Mouse (Mus musculus) naive thymus-derived CD4-positive, alpha-beta T cell, adult 2 months (primary cell): ENCODE results near the gene Smim17.
"Not testable (repeated sequence)": the region's sequence is repeated elsewhere in the genome, so short reads cannot be mapped to it uniquely, and the experiment has no call there.

ENCODE experiments used
- DNase-seq: peaks from one replicate; pipeline ENCODE4 v3.0.0-alpha.2; 2011; ENCODE audit warnings: low read depth

The Smim17 gene

DNA sequence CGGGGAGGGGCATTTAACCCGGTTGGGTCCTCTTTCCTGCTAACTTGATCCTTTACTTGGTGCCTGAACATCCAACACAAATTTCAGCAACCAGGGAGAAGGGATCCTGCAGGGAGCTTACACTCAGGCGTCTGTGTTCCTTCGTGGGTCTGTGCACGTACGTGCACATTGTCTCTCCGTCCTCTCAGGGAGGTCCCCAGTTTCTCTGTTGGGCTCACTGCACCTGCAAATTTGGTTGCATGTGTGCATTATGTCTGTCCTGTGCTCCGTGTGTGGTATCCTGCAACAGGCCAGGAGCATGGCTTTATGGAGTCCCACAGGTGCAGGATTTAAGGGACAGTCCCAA lies 16.9 kb downstream of the Smim17 start:
- no peak for DNase-seq

DNA sequence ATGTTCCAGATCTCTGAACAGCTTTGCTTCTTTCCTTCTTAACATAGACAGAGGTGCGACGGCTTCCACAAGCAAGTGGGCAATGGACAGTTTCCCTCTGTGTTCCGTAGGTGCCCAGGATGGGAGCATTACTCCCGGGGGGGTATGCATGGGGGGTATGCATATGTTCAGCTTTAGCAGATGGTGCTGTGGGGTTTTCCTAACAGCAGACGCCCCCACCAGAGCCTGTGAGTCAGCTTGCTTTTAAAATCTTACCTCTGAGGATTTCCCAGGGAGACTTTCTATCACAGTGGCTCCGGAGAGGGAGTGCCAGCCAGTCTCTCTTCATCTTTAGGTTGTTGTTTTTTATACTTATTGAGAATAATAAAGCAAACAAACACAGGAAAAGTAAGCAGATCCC lies 21.4 kb downstream of the Smim17 start:
- DNase-seq: no peak

DNA sequence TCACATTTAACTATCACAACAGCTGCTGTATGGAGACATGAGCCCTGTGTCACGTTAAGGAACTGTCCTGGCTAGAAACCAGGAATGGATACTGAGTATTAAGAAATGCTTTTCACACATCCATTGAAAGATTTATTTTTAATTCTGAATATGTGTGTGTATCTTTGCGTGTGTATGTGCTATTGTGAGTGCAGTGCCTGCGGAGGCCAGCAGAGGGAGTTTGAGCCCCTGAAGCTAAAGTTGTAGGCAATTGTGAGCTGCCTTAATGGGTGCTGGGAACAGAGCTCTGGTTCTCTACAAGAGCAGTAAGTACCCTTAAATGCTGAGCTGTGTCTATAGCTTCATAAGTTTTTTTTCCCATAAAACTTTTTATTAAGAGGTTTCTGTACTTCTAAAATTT lies 30.9 kb downstream of the Smim17 start:
- DNase-seq: no peak

DNA sequence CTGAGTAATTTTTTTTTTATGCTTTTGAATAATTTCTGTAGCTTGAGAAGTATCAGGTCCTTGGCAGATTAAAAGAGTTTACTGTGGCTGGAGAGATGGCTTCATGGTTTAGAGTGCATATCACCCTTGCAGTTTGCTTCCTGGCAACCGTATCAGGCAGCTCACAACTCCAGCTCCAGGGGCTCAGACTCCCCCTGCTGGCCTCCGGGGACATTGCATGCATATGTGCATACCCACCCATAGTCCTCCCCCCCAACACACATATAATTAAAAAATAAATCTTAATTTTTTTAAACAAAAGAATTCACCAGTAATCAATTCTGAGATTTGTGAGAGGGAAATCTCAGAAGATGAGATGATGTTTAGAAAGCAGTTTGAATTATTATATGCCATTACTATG lies 31.8 kb downstream of the Smim17 start:
- peak; percentile 59 for DNase-seq

DNA sequence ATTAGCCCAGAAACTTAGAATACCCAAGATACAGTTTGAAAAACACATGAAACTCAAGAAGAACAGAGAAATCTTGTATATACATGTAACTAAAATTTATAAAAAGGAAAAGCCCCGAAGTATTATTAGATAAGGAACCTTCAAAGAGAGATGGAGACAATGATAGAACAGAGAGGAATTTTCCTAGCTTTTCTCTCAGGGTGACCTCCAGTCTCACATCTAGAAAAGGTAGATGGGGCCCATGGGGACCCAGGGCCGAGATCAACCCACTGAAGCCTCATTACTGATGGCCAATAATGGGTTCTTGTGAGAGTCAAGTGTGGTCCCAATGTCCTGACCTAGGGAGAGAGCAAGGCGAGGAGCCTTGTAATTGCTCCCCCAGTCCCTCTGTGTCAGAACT lies 39.9 kb downstream of the Smim17 start, which contains the start of gene Olfr1344:
Gene Olfr1344 (plus strand): TSS at position 301 of the 400 bp plus-strand sequence.
- no peak for DNase-seq

DNA sequence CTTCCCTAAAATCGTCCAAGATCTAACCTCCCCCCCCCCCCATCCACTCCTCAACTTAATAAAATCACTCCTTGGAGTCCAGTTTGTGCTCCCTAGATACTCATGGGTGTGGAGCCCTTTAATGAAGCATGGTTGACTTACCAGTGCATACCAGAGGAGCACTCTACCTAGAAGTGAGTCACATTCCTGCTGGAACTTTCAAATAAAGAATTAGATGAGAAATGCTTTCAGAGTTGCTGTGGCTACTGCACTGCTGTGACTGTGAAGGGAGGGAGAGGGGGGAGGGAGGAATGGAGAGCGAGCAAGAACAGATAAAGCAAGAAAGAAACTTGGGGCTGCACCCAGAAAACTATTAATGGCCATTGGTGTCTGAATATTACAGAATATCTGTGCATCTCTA lies 42.7 kb downstream of the Smim17 start:
- no peak for DNase-seq

DNA sequence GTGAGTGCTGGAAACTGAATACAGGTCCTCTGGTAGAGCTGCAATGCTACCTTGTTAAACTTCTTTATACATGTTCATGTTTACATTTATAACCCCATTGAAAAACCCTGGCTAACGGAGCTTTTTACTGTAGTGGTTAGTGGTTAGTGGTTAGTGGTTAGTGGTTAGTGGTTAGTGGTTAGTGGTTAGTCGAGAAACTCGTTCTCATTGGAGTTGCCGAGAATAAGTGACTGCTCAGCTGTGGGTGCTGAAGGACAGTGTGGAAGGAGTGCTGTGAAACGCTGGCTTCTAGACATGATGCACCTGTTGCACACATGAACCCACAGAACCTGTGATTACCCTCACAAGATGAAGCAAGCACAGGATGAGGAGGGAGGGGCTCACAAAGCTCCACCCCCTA lies 49.3 kb downstream of the Smim17 start:
- no peak for DNase-seq

DNA sequence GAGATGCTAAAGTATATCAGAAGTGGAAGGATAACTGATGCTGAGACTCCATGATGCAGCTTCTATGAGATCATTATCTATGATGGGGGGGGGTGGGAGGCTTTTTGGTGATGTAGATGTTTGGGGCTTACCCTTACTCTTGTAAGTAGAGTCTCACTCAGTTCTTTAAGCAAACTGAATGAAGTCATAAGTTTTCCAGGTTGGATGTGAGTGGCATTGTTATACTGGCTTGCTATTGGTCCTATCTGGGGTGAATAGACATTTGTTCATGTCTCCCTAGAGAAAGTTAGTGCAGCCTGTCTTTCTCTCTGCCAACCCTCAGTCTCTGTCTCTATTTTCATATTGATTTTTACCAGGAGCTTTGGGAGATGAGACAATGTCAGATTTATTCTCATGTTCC lies 57.4 kb downstream of the Smim17 start, which contains the start of gene Olfr1336:
Gene Olfr1336 (plus strand): TSS at position 301 of the 400 bp plus-strand sequence.
- no peak for DNase-seq

DNA sequence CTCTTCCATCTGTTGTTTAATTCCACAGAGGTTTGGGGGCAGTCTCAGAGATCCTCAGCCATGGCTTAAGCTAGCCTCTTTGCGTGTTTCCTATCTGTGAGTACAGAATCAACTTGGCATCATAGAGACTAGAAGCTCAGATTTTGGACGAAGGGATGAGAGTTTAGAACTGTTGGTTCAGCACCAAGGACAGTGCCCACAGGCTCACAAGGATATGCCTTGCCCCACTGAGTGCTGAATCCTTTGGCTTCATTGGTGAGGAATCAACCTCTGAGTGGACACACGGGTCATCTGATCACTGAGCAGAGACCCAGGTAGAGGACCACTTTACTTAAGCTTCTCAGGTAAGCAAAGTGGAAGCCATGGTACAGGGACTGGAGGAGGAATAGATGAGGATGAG lies 57.9 kb downstream of the Smim17 start:
- DNase-seq: no peak

DNA sequence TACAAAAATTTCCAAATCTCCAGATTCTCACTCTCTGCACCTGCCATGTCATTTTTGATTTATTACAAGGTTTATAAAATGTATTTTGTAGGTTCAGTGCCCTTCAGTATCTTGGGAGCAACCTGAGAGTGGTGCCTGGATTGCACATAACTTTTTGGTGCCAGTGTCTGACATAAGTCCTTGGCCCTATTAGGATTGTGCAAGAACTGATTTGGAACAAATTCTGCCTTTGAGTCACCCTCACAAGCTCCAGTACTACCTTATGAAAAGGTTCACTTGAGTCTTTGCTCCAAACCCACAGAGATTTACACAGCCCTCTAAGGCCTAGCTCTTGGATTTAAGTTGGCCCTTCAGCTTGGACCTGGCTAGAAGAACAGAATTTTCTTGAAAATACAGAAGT lies 68.4 kb downstream of the Smim17 start, which contains the start of gene Olfr1346:
Gene Olfr1346 (plus strand): TSS at position 151 of the 400 bp plus-strand sequence.
- DNase-seq: no peak

DNA sequence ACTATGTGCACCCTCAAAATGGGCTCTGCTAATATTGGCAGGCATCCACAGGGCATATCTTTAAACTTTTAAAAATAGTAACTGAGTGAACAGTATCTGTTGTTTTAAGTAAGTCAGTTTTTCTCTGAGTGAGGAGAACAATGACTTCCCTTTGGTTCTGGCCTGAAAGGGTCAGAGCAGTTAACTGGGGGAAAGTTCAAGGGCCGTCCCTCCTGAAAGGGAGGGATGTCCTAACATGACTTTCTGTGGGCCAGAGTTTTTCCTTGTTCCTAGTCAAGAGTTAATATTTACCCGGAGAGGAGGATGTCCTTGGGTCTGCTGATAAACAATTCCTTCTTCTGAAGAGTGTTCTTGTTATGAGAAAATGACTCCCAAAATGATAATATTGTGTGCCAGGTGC lies 79.1 kb downstream of the Smim17 start:
- DNase-seq: not testable (repeated sequence)
